Mouse (Mus musculus) spleen, adult 2 months (tissue): ENCODE measurements around the gene Rrm1. TPM values are rescaled to one million over a fixed set of nuclear protein-coding genes. Genes with fewer than 3 reads are reported as not detected.

Experiments
- DNase-seq, 2 experiments: peaks; one replicate each; pipeline versions ENCODE4 v3.0.0 to v3.0.0-alpha.2; 2012 to 2021; ENCODE audit warnings: low spot score in 2 of 2, low read depth in 1 of 2
- H3K27ac ChIP-seq: fragments of 200-500 bp; 2 replicates; pipeline ENCODE4 v1.5.1; 2012; ENCODE audit warnings: low read length, inconsistent platforms; ENCODE audit not compliant: insufficient read depth
- H3K27me3 ChIP-seq: fragments of 200-500 bp; 2 replicates; pipeline ENCODE4 v1.6.1; 2012; ENCODE audit warnings: mild to moderate bottlenecking, moderate library complexity, low read length, inconsistent platforms; ENCODE audit not compliant: control insufficient read depth, insufficient read depth
- H3K36me3 ChIP-seq: fragments of 200-500 bp; 2 replicates; pipeline ENCODE4 v1.6.1; 2012; ENCODE audit warnings: mild to moderate bottlenecking, low read length, inconsistent platforms; ENCODE audit not compliant: control insufficient read depth, insufficient read depth
- H3K4me1 ChIP-seq: fragments of 200-500 bp; 2 replicates; pipeline ENCODE4 v1.6.1; 2011; ENCODE audit warnings: inconsistent platforms; ENCODE audit not compliant: control insufficient read depth, insufficient read depth, insufficient read length
- H3K4me3 ChIP-seq: fragments of 200-500 bp; 2 replicates; pipeline ENCODE4 v1.5.1; 2011; ENCODE audit warnings: mild to moderate bottlenecking, inconsistent platforms; ENCODE audit not compliant: insufficient read depth, insufficient read length; ENCODE audit errors: extremely low read depth
- CTCF ChIP-seq: fragments of 200-500 bp; IDR thresholded peaks from 2 replicates; pipeline ENCODE4 v1.5.1; 2011; ENCODE audit warnings: mild to moderate bottlenecking, inconsistent platforms; ENCODE audit not compliant: insufficient read depth, insufficient read length, insufficient replicate concordance; ENCODE audit errors: extremely low read depth
- POLR2A ChIP-seq: fragments of 200-500 bp; IDR thresholded peaks from 2 replicates; pipeline ENCODE4 v1.6.1; 2011; ENCODE audit warnings: low read depth, low read length, inconsistent platforms
- WGBS: fragments of 180-500 bp; shearing (Covaris S2); methylation state at CpG from one replicate; pipeline ENCODE4 v1.1.7; 2018; 5-methylcytosine and 5-hydroxymethylcytosine counted together
- polyA plus RNA-seq: library from polyadenylated mRNA; depleted of rRNA; stranded (reverse); fragments of >200 nt; gene quantifications from 2 replicates; pipeline ENCODE4 v1.2.3, GENCODE M21; 2012

Rrm1 gene
- polyA plus RNA-seq, 1 experiment = 10.5 TPM

DNA sequence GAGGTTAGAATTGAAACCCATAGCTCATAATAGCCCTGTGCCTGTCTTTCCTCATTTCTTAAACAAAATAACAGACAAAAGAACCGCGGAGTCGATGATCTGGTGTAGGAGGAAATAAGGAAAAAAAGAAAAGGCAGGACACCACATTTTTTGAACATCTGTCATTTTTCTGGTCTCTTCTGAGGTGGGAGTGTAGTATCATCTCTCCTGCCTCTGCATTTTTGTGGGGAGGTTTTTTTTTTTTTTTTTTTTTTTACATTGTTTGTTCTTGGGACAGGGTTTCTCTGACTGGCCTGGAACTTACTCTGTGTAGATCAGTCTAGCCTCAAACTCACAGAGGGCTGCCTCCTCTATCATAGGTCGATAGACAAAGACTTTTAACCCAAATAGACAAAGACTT lies 937 bp downstream of the Rrm1 start:
- WGBS = 4% methylated on average over 4 of the region's 4 CpGs
- no peak overlapping the region for H3K27ac ChIP-seq
- peaks cover 3% of the 10 kb centered on the region for H3K36me3 ChIP-seq
- no peaks in the 10 kb centered on the region for H3K27me3 ChIP-seq
- peak overlapping the region; percentile 90 for H3K4me3 ChIP-seq
- no peak for DNase-seq
- no peak for TF ChIP-seq CTCF
- no peak for TF ChIP-seq POLR2A
- H3K4me1 ChIP-seq = no peaks in the 10 kb centered on the region

DNA sequence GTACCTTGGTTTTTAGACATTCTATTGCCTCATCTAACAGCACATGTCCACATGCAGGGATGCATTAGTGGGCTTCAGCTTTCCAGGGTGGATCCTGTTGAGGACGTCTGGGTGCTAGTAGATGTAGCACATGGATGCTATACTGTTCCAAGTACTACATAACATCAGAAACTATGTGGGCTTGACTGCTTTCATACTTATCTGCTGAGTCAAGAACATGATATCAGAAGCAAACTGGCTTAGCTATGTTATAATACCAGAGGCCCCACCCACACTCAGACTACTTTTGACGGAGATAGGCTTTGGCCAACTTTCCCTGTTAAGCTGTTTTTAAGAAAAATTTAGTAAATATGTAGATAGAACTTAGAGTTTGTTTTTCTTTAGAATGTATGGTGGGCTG lies 2.8 kb downstream of the Rrm1 start:
- Histone ChIP-seq H3K36me3 (peaks cover 13% of the 10 kb centered on the region), H3K27ac (no peak overlapping the region), H3K4me1 (no peaks in the 10 kb centered on the region), H3K4me3 (peak overlapping the region; percentile 18; the same call in 1 of the 2 replicates), H3K27me3 (no peaks in the 10 kb centered on the region)
- WGBS = 82% methylated on average over 2 of the region's 2 CpGs
- no peak for TF ChIP-seq POLR2A
- no peak for TF ChIP-seq CTCF
- no peak for DNase-seq

DNA sequence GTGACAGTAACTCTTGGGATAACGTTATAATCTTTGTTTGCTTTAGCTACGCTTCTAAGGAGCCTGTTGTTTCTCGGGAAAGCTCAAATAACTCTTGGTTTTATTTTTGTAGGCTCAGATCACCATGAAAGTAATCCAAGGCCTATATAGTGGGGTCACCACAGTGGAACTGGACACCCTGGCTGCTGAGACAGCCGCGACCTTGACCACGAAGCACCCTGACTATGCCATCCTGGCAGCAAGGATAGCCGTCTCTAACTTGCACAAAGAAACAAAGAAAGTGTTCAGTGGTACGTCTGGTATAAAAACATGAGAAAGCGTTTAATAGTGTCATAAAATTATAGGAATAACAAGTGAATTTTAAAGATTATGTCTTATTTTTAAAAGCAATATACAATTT lies 4.9 kb downstream of the Rrm1 start:
- whole genome bisulfite sequencing = 94% methylated on average over 9 of the region's 9 CpGs
- no peak for DNase-seq
- Histone ChIP-seq H3K27me3 (no peaks in the 10 kb centered on the region), H3K27ac (no peak overlapping the region), H3K4me1 (no peaks in the 10 kb centered on the region), H3K36me3 (peaks cover 20% of the 10 kb centered on the region), H3K4me3 (no peak overlapping the region)
- TF ChIP-seq POLR2A = no peak
- no peak for TF ChIP-seq CTCF

DNA sequence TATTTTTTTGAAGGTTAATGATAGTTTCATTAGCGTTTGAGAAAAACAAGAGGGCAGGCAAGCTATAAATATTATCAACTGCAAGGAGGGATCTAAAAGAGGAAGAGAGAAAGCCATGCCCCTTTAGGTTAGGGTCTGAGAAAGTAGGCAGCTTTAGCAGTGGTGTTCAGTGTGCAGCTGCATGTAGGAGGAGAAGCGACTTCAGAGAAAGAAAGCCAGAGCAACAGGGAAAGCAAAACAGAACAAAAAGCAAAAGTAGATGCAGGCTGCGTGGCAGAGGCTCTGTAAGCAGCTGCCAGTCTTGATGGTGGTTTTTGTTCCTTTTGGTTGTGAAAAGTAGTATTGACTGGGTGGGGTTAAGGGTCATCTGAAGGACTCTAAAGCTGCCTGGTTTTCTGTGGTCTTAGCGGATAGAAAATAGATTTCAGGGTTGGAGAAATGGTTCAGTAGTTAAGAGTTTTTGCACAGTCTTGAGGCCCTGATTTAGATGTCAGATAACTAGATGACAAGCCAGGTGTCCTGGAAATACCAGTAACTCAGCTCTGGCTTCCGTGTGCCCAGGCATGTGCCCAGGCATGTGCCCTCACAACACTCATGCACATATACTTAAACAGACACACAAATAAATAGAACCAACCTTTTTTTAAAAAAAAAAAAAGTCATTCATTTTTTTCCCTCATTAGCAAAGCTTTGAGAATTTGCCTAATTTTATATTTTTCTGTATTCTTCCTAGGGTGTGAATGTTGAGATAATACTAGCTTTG lies 17.3 kb downstream of the Rrm1 start:
- H3K4me3 ChIP-seq = no peak overlapping the region
- no peaks in the 10 kb centered on the region for H3K27me3 ChIP-seq
- H3K4me1 ChIP-seq = peaks cover 2% of the 10 kb centered on the region; the same call in 1 of the 2 replicates
- DNase-seq = peak in 1 of 2 experiments; percentile 28
- TF ChIP-seq CTCF (no peak), POLR2A (no peak)
- WGBS = 40% methylated on average over 5 of the region's 5 CpGs
- H3K27ac ChIP-seq = peak overlapping the region; percentile 23; the same call in 1 of the 2 replicates
- peaks cover 30% of the 10 kb centered on the region for H3K36me3 ChIP-seq

DNA sequence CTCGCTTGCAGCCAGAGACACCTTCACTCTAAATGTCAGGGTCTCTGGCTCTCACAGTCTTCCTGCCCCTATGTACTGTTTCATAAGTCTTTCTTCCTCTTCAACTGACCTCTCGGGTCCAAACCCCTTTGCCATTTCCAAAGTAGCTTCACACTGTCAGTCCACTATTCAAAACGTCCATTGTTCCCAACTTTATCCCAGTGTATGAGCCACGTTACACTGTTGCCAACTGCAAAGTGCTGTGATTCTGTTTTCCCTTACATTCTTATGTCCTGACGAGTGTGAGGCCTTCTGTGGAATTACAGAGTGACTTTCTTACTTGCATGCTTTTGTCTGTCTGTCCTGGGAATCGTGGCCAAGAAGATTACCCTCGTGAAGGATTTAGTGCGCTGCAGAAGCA lies 26.1 kb downstream of the Rrm1 start:
- Histone ChIP-seq H3K4me3 (no peak overlapping the region), H3K4me1 (no peaks in the 10 kb centered on the region), H3K27me3 (no peaks in the 10 kb centered on the region), H3K27ac (no peak overlapping the region), H3K36me3 (peaks cover 36% of the 10 kb centered on the region)
- TF ChIP-seq CTCF (no peak), POLR2A (no peak)
- WGBS = 94% methylated on average over 8 of the region's 8 CpGs
- no peak for DNase-seq

DNA sequence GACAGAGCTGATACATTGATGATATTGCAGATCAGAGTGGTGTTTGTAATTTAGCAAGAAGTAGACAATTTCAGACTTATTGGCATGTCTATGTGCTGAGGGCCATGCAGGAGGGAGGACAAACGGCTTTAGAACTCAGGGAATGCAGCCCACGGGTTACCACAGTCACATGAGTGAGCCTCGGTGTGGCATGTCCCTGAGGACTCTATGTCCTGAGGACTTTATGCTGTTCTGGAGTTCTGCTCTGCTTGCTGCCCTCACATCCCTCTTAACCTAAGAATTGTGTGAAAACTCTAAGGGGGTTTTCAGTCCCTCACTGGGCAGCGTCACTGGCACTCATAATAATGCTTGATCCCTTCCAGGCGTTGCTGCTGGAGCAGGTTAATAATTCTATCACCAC lies 31.2 kb downstream of the Rrm1 start:
- no peak for DNase-seq
- WGBS = 76% methylated on average over 5 of the region's 5 CpGs
- TF ChIP-seq CTCF (no peak), POLR2A (no peak)

DNA sequence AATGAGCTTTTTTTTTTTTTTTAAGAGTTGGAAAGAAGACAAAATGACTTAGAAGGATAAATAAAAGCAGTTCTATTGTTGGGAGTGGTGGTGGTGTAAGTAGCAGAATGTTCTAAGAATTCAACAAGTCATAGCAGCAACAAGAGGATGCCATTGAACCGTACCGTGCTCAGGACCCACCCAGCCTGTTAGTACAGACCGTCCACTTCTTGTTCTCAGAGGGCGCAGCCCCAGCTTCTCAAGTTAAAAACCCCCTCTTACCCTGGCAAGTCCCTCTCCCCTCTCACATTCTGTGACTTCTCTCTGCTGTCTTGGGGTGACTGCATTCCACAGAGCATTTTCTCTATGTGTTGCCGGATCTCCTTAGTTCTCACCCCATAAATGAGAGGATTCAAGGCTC lies 35.1 kb downstream of the Rrm1 start:
- WGBS = 96% methylated on average over 5 of the region's 5 CpGs
- DNase-seq = no peak
- Histone ChIP-seq H3K4me1 (no peaks in the 10 kb centered on the region), H3K27me3 (no peaks in the 10 kb centered on the region), H3K36me3 (no peaks in the 10 kb centered on the region), H3K4me3 (no peak overlapping the region), H3K27ac (no peak overlapping the region)
- TF ChIP-seq POLR2A = no peak
- no peak for TF ChIP-seq CTCF

More for the DNA sequence above, 31.2 kb downstream of the Rrm1 start:
- Histone ChIP-seq H3K36me3 (peaks cover 7% of the 10 kb centered on the region), H3K27me3 (no peaks in the 10 kb centered on the region), H3K4me3 (no peak overlapping the region), H3K27ac (no peak overlapping the region), H3K4me1 (no peaks in the 10 kb centered on the region)
